Mouse (Mus musculus): ENCODE results near the gene Enam. TPM values are rescaled to one million over a fixed set of nuclear protein-coding genes. Genes with fewer than 3 reads are reported as not detected.

Enam gene
- not detected in 2 replicates for polyA plus RNA-seq (2015; fragmentation: Nextera tagmentation; extraction: Ambion mirVana)

GRCm38 (mm10) chr5:88487675-88488074 is at the start of gene Enam:
TSS of gene Enam (plus strand) at chr5:88487975.
- Histone ChIP-seq H3K4me3 (replicated peaks) (no peak within 1 kb of the TSS), H3K4me2 (no peak within 1 kb of the TSS), H3K27ac (replicated peaks) (no peak within 1 kb of the TSS), H3K36me3 (replicated peaks) (no peaks in the 10 kb centered on the region), H3K27me3 (no peaks in the 10 kb centered on the region), H3K9ac (no peak within 1 kb of the TSS), H3K4me1 (replicated peaks) (no peaks in the 10 kb centered on the region), H3K9me3 (replicated peaks) (no peaks in the 10 kb centered on the region)
- ATAC-seq (ENCODE audit: insufficient read depth): no peak

GRCm38 (mm10) chr5:88455691-88456090 is 32.1 kb upstream of the Enam start, which contains the start of gene Ambn:
TSS of gene Ambn (plus strand) at chr5:88455991.
- H3K9ac ChIP-seq: no peak within 1 kb of the TSS
- no peaks in the 10 kb centered on the region for H3K4me1 ChIP-seq (replicated peaks)
- no peak within 1 kb of the TSS for H3K27ac ChIP-seq (replicated peaks)
- no peak within 1 kb of the TSS for H3K4me2 ChIP-seq
- H3K4me3 ChIP-seq (replicated peaks): no peak within 1 kb of the TSS
- H3K36me3 ChIP-seq (replicated peaks): no peaks in the 10 kb centered on the region
- WGBS (ENCODE audit: insufficient replicate concordance): 62% methylated on average over 3 of the region's 3 CpGs
- H3K27me3 ChIP-seq: no peaks in the 10 kb centered on the region
- no peaks in the 10 kb centered on the region for H3K9me3 ChIP-seq (replicated peaks)
- ATAC-seq (ENCODE audit: insufficient read depth): no peak

- no peaks in the 10 kb centered on the region for H3K9me3 ChIP-seq (replicated peaks)
- no peak for ATAC-seq (ENCODE audit: insufficient read depth)
- H3K4me3 ChIP-seq (replicated peaks): no peak overlapping the region
- H3K9ac ChIP-seq: no peak overlapping the region
- H3K27ac ChIP-seq (replicated peaks): no peak overlapping the region
- no peaks in the 10 kb centered on the region for H3K27me3 ChIP-seq
- WGBS (ENCODE audit: insufficient replicate concordance): 52% methylated on average over 2 of the region's 2 CpGs
- no peaks in the 10 kb centered on the region for H3K36me3 ChIP-seq (replicated peaks)
- no peaks in the 10 kb centered on the region for H3K4me1 ChIP-seq (replicated peaks)
- H3K4me2 ChIP-seq: no peak overlapping the region
Measured at GRCm38 (mm10) chr5:88467471-88467870, 20.3 kb upstream of the Enam start.

- no peaks in the 10 kb centered on the region for H3K36me3 ChIP-seq (replicated peaks)
- H3K9me3 ChIP-seq (replicated peaks): no peaks in the 10 kb centered on the region
- H3K27ac ChIP-seq (replicated peaks): no peak overlapping the region
- no peak overlapping the region for H3K4me2 ChIP-seq
- H3K27me3 ChIP-seq: no peaks in the 10 kb centered on the region
- no peak overlapping the region for H3K4me3 ChIP-seq (replicated peaks)
- no peak overlapping the region for H3K9ac ChIP-seq
- ATAC-seq (ENCODE audit: insufficient read depth): no peak
- H3K4me1 ChIP-seq (replicated peaks): no peaks in the 10 kb centered on the region
- WGBS (ENCODE audit: insufficient replicate concordance): 62% methylated on average over 4 of the region's 4 CpGs
Measured at GRCm38 (mm10) chr5:88468807-88469704, 18.7 kb upstream of the Enam start.

GRCm38 (mm10) chr5:88489004-88489403 is 1.2 kb downstream of the Enam start:
- H3K9me3 ChIP-seq (replicated peaks): no peaks in the 10 kb centered on the region
- H3K27ac ChIP-seq (replicated peaks): no peak overlapping the region
- 32% methylated on average over 2 of the region's 2 CpGs for WGBS (ENCODE audit: insufficient replicate concordance)
- no peak overlapping the region for H3K4me3 ChIP-seq (replicated peaks)
- H3K9ac ChIP-seq: no peak overlapping the region
- H3K4me1 ChIP-seq (replicated peaks): no peaks in the 10 kb centered on the region
- H3K4me2 ChIP-seq: no peak overlapping the region
- no peaks in the 10 kb centered on the region for H3K27me3 ChIP-seq
- no peak for ATAC-seq (ENCODE audit: insufficient read depth)
- H3K36me3 ChIP-seq (replicated peaks): no peaks in the 10 kb centered on the region

- no peak for ATAC-seq (ENCODE audit: insufficient read depth)
- H3K4me2 ChIP-seq: no peak overlapping the region
- no peak overlapping the region for H3K27ac ChIP-seq (replicated peaks)
- no peaks in the 10 kb centered on the region for H3K4me1 ChIP-seq (replicated peaks)
- H3K27me3 ChIP-seq: no peaks in the 10 kb centered on the region
- WGBS (ENCODE audit: insufficient replicate concordance): 58% methylated on average over 5 of the region's 5 CpGs
- no peaks in the 10 kb centered on the region for H3K36me3 ChIP-seq (replicated peaks)
- H3K9me3 ChIP-seq (replicated peaks): no peaks in the 10 kb centered on the region
- H3K4me3 ChIP-seq (replicated peaks): no peak overlapping the region
- H3K9ac ChIP-seq: no peak overlapping the region
Measured at GRCm38 (mm10) chr5:88491111-88491510, 3.3 kb downstream of the Enam start.

GRCm38 (mm10) chr5:88499781-88500180 is 12.0 kb downstream of the Enam start:
- ATAC-seq (ENCODE audit: insufficient read depth): no peak
- Histone ChIP-seq H3K4me1 (replicated peaks) (no peaks in the 10 kb centered on the region), H3K9ac (no peak overlapping the region), H3K27ac (replicated peaks) (no peak overlapping the region), H3K27me3 (no peaks in the 10 kb centered on the region), H3K4me3 (replicated peaks) (no peak overlapping the region), H3K9me3 (replicated peaks) (no peaks in the 10 kb centered on the region), H3K4me2 (no peak overlapping the region), H3K36me3 (replicated peaks) (no peaks in the 10 kb centered on the region)
- 77% methylated on average over 3 of the region's 3 CpGs for WGBS (ENCODE audit: insufficient replicate concordance)

- Histone ChIP-seq H3K36me3 (replicated peaks) (no peaks in the 10 kb centered on the region), H3K9me3 (replicated peaks) (no peaks in the 10 kb centered on the region), H3K4me1 (replicated peaks) (no peaks in the 10 kb centered on the region), H3K9ac (no peak overlapping the region), H3K4me2 (no peak overlapping the region), H3K27me3 (no peaks in the 10 kb centered on the region), H3K4me3 (replicated peaks) (no peak overlapping the region), H3K27ac (replicated peaks) (no peak overlapping the region)
- ATAC-seq (ENCODE audit: insufficient read depth): no peak
- 16% methylated on average over 1 of the region's 1 CpGs for WGBS (ENCODE audit: insufficient replicate concordance)
Measured at GRCm38 (mm10) chr5:88508555-88508954, 20.8 kb downstream of the Enam start.

- 53% methylated on average over 1 of the region's 1 CpGs for WGBS (ENCODE audit: insufficient replicate concordance)
Measured at GRCm38 (mm10) chr5:88508990-88509389, 21.2 kb downstream of the Enam start.

GRCm38 (mm10) chr5:88519232-88519631 is 31.5 kb downstream of the Enam start:
- no peaks in the 10 kb centered on the region for H3K36me3 ChIP-seq (replicated peaks)
- H3K9ac ChIP-seq: no peak overlapping the region
- H3K4me3 ChIP-seq (replicated peaks): no peak overlapping the region
- H3K27ac ChIP-seq (replicated peaks): no peak overlapping the region
- no peaks in the 10 kb centered on the region for H3K9me3 ChIP-seq (replicated peaks)
- under 1% methylated on average over 2 of the region's 2 CpGs for WGBS (ENCODE audit: insufficient replicate concordance)
- no peak overlapping the region for H3K4me2 ChIP-seq
- no peaks in the 10 kb centered on the region for H3K27me3 ChIP-seq
- H3K4me1 ChIP-seq (replicated peaks): no peaks in the 10 kb centered on the region
- ATAC-seq (ENCODE audit: insufficient read depth): no peak

More at GRCm38 (mm10) chr5:88508990-88509389, 21.2 kb downstream of the Enam start:
- peak; percentile 54; the same call in 1 of the 2 replicates for ATAC-seq (ENCODE audit: insufficient read depth)
- Histone ChIP-seq H3K4me1 (replicated peaks) (no peaks in the 10 kb centered on the region), H3K27ac (replicated peaks) (no peak overlapping the region), H3K9ac (no peak overlapping the region), H3K27me3 (no peaks in the 10 kb centered on the region), H3K9me3 (replicated peaks) (no peaks in the 10 kb centered on the region), H3K4me3 (replicated peaks) (no peak overlapping the region), H3K36me3 (replicated peaks) (no peaks in the 10 kb centered on the region), H3K4me2 (no peak overlapping the region)

GRCm38 (mm10) chr5:88527657-88528056 is 39.9 kb downstream of the Enam start, which contains the start of gene Jchain:
TSS of gene Jchain (minus strand) at chr5:88527891.
- no peak for ATAC-seq (ENCODE audit: insufficient read depth)
- H3K4me2 ChIP-seq: no peak within 1 kb of the TSS
- no peaks in the 10 kb centered on the region for H3K36me3 ChIP-seq (replicated peaks)
- no peaks in the 10 kb centered on the region for H3K9me3 ChIP-seq (replicated peaks)
- H3K9ac ChIP-seq: no peak within 1 kb of the TSS
- no peak within 1 kb of the TSS for H3K27ac ChIP-seq (replicated peaks)
- H3K4me3 ChIP-seq (replicated peaks): no peak within 1 kb of the TSS
- no peaks in the 10 kb centered on the region for H3K27me3 ChIP-seq
- 67% methylated on average over 3 of the region's 3 CpGs for WGBS (ENCODE audit: insufficient replicate concordance)
- H3K4me1 ChIP-seq (replicated peaks): no peaks in the 10 kb centered on the region
